Mouse (Mus musculus): ENCODE data around the gene Spint2.
"Not testable (repeated sequence)": the region's sequence is repeated elsewhere in the genome, so short reads cannot be mapped to it uniquely, and the experiment has no call there.

DNA sequence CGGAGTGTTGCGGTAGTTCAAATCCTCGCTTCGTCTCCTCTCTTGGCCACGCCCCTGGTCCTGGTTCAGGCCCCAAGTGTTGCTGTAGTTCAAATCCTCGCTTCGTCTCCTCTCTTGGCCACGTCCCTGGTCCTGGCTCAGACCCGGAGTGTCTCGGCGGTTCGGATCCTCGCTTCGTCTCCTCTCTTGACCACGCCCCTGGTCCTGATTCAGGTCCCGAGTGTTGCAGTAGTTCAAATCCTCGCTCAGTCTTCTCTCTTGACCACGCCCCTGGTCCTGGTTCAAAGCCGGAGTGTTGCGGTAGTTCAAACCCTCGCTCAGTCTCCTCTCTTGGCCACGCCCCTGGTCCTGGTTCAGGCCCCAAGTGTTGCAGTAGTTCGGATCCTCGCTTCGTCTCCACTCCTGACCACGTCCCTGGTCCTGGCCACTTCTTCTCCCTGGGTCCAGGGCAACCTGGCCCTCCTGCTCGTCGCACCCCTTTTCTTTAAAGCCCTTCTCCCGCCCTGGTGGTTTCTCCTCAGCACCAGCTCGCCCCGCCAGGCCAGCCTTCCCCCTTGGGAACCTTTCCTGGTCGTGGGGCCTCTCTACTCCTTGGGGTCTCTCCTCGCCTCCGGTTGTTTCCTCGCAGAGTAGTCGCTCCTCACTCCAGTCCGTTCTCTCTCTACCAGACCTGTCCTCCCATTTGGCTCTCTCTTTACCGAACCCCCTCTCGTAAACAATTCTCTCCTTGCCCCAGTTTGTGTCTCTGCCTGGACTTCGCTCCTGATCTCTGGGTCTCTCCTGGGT is 68.7 kb downstream of the Spint2 start:
- TF ChIP-seq GATA1 (IDR thresholded peaks at IDR 0.05; ENCODE audit: borderline replicate concordance, low read length); FLI1 (IDR thresholded peaks at IDR 0.05; ENCODE audit: low read length): not testable (repeated sequence)
